Mouse (Mus musculus) layer of hippocampus, adult 11-12 months (tissue): ENCODE measurements around the gene Cdkl2.
A peak's percentile ranks its signal among the peaks of the same experiment; 100 is the strongest.

Experiments
- DNase-seq: peaks from one replicate; pipeline ENCODE4 v3.0.0; 2022; ENCODE audit warnings: low spot score

The Cdkl2 gene

DNA sequence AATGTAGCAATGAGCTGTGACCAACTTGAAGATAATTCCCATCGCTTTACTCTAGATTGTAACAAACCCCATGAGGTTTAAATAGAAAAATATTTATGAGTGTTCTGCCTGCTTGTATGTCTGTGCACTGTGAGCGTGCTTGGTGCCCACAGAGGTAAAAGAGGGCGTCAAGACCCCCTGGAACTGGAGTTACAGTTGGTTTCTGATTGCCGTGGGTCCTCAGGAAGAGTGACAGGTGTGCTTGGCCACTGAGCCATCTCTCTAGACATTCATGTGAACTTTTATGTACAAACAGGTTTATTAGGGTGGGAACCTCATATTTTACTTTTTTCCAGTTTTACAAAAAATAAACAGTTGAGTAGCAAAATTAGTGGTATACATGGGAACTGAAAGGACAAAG lies at the start of gene Cdkl2:
Gene Cdkl2 (minus strand): TSS at position 101 of the 400 bp plus-strand sequence.
- DNase-seq: no peak

DNA sequence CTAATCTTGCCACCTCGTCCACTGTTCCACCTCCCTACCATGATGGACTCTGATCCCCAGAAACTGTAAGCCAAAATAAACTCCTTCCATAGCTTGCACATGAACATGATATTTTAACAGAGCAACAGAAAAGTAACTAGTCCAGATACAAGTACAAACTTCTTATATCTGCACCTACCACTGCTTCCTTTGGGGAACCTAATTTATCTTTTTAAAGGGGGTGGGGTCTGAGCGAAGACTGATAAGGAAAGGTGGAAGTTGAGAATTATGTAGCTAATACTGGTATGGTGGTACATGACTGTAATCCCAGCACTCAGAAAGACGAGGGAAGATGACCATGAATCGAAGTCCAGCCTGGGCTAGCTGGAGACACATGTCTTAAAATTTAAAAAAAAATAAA lies 43.8 kb upstream of the Cdkl2 start:
- DNase-seq: no peak

GRCm38 (mm10) chr5:92085821-92086550 lies 42.3 kb upstream of the Cdkl2 start:
- no peak for DNase-seq

DNA sequence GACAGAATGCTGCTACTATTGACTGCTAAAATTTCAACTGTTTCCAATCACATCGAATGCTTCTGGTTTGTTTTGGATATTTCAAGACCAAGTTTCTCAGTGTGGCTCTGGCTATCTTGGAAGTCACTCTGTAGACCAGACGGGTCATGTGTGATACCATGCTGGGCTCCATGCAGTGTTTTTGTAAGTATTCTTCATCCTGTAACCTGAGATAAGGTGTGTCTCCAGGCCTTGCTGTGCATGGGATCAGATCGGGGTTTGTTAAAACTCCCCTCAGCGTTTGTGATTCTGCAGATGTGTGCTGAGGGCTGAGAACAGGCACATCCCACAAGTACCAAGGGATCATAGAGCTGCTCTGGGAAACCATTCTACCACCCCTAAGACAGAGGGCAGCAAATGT lies 41.6 kb upstream of the Cdkl2 start:
- no peak for DNase-seq

GRCm38 (mm10) chr5:92083417-92084038 lies 39.8 kb upstream of the Cdkl2 start, which contains the start of gene G3bp2:
Gene G3bp2, minus strand, starts transcription at chr5:92083719.
- peak; percentile 97 for DNase-seq

- DNase-seq: peak; percentile 72
Measured at GRCm38 (mm10) chr5:92082821-92083401, 39.2 kb upstream of the Cdkl2 start.

GRCm38 (mm10) chr5:92081326-92081725 lies 37.6 kb upstream of the Cdkl2 start:
- DNase-seq: no peak

- DNase-seq: no peak
Measured at GRCm38 (mm10) chr5:92080400-92080799, 36.7 kb upstream of the Cdkl2 start.

DNA sequence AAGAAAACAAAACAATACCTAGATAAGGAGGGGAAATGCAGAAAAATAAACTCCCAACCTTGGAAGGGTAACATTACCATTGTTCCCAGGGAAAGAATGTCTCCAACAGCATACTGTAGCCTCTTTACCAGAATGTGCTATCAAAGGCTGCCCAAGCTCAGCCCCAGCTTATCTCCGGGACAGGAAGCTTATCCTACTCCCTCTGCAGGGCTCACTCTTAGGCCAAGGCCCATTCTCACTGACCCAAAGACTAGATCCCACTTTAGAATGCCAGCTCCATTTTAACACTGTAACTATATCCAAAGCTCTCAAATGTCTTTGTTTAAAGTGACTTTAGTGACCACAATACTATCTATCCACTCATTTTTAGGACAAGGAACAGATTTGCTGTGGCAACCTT lies 35.6 kb upstream of the Cdkl2 start:
- no peak for DNase-seq

DNA sequence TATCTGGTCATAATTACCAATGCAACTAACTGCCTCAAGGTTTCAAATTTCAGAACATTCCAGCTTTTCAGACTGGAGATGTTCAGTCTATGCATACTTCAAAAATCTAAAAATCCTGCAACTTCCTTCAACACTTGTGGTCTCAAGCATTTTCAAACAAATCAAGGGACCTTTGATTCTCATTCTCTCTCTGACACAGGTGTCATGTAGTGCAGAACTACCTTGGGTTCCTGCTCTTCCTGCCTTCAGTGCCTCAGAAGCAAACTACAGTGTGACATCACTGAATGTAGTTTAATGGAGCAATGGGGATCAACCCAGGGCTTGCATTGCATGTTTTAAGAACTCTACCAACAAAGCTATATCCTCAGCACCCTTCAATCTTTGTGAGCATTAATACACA lies 35.1 kb upstream of the Cdkl2 start:
- no peak for DNase-seq

GRCm38 (mm10) chr5:92076273-92076672 lies 32.6 kb upstream of the Cdkl2 start:
- no peak for DNase-seq

GRCm38 (mm10) chr5:92074061-92074460 lies 30.4 kb upstream of the Cdkl2 start:
- DNase-seq: no peak

DNA sequence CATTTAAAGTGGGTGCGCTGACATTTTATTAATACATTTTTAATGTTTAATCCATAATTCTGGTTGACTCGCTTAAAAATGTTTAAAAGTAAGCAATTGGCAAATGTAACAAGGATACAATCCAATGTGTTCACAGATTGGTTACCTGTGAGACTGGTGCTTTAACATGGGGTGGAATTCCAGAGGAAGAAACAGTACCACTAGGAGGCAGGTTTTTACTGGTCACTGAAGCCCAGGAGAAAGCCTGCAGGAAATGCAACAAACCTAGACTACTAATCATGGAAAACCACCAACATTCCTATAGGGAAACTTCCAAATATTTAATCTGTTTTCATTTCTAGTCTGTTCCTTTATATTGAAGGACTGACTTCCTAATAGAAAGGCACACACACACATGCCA lies 19.5 kb upstream of the Cdkl2 start:
- no peak for DNase-seq

GRCm38 (mm10) chr5:92052866-92053265 lies 9.2 kb upstream of the Cdkl2 start:
- DNase-seq: no peak

DNA sequence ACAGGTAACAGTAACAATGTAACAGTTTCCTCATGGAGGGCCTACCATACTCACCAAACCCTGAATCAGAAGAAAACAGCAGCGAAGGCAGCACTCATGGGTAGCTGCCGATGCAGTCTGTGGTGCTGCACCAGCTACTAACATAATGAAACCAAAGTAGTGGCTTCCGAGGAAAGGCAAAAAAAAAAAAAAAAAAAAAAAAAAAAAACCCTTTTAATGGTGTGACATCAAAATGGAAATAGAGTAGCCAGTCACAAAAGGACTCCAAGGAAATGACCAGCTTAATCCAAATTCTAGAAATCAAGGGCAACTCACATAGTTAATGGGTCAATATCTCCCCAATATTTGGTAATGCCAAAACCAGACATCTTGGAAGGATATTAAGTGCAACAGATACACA lies 6.7 kb upstream of the Cdkl2 start:
- no peak for DNase-seq

- peak; percentile 93 for DNase-seq
Measured at GRCm38 (mm10) chr5:92042377-92043348, 1.0 kb downstream of the Cdkl2 start.

DNA sequence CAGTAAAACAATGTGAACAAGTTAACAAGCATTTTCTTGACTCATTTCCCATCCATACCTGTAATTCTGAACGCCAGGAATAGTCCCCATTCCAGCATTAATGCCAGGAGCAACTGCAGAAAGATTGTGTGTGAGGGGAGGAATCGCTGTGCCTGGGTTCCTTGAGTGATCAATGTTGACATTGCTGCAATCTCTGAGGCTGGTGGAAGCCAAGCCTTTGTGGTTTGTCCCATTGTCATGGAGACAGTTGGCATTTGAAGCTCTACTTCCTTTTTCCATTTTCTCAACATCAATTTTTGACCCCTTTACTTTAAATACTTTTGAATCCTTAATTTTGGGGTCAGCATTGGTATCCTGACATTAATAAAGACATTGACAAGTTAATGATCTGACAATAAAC lies 23.7 kb downstream of the Cdkl2 start:
- DNase-seq: no peak

DNA sequence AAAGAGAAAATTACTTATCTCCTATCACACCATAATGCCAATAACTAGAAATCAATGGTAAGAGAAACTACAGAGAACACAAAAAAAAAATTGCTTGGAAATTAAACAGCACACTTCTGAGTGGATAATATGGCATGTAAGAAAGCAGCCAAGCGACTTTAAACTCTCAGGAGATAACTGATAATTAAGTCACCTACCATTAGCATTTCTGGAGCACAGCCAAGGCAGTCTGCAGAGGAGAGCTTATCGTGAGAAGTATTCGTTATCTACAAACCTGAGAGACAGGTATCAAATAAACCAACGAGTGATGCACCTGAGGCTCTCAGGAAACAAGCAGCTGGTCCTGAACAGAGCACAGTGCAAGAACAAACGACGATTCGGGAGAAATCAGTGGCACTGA lies 31.9 kb downstream of the Cdkl2 start:
- DNase-seq: no peak

GRCm38 (mm10) chr5:92009827-92010226 lies 33.9 kb downstream of the Cdkl2 start:
- DNase-seq: no peak

GRCm38 (mm10) chr5:92003011-92003410 lies 40.7 kb downstream of the Cdkl2 start:
- DNase-seq: peak; percentile 11

GRCm38 (mm10) chr5:92000770-92001169 lies 42.9 kb downstream of the Cdkl2 start:
- DNase-seq: no peak

- peak; percentile 30 for DNase-seq
Measured at GRCm38 (mm10) chr5:91994546-91994945, 49.1 kb downstream of the Cdkl2 start.
